Mouse (Mus musculus) WW6 (cell line): ENCODE data around the gene Serpina9.
A peak's percentile ranks its signal among the peaks of the same experiment; 100 is the strongest.

Experiments
- DNase-seq: peaks from one replicate; pipeline ENCODE4 v3.0.0-alpha.2; 2013; ENCODE audit warnings: low read depth, low spot score

Gene Serpina9

DNA sequence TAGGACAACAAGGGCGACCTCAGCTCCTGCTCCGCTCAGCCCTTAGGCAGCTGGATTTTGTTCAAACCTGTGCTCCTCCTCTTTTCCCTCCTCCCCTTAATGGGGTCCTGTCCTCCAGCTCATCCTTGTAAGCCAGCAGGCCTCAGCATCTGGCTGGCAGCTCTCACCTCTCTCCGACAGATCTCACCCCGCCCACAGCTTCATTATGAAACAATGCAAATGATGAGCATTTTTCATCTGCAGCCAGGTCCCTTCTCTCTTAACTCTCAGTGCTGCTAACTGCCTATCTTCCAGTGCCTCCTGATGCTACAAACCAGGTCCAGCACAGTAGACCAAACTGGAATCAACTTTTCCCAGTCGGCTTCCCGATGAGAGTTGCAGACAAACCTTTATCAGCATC lies at the start of gene Serpina9:
TSS of gene Serpina9 (minus strand) at position 136 of the 400 bp plus-strand sequence.
- DNase-seq = no peak

DNA sequence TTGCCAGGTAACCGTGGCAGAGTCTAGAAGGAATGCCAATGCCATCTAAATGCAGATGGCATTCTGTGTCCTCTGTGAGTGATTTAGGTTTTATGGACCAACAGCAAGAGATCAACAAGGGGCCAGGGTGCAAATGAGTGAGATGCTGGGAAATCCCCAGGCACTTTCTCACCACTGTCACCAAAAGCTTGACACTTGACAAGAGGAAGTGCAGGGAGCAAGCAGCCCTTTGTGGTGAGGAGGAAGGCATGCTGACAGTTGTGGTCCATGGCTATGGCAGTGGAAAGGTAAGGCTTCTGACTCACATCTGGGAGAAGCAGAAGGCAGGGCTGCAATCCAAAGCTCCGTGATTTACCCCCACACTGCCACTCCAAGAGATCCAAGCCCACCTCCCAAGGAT lies 48.3 kb upstream of the Serpina9 start:
- DNase-seq = no peak

DNA sequence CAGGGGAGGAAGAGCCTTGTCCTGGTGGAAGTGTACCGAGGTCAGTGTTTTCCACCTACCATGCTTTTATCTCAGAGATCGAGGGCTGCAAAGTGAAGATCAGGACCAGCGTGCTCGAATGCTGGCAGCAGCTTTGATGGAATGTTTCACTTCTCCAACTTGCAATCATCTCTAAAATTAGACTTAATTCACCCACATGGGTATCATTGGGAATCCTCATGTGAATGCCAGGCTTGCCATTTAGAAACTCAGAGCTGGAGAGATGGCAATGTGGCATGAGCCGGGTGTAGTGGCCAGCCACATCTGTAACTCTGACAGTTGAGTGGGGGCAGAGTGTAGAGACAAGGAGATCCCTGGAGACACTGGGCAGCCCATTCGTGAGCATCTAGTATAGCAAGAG lies 46.6 kb upstream of the Serpina9 start:
- no peak for DNase-seq

DNA sequence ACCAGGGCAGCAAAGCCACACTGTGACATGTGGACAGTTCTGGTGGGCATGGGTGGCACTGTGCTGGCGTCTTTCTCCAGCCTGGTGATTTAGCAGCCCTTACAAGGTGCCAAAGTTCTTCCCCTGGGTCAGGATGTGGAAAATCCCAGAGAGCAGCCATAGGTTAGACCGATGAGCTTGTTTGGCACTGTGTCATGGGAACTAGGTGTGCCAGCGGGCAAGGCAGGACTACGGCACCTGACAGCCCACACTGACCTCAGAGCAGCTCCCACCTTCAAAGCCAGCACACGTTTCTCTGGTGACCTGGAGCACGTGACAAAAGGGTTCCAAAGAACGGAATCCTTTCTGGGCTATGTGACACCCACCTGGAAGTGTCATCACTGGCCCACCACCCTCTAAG lies 44.0 kb upstream of the Serpina9 start:
- no peak for DNase-seq

DNA sequence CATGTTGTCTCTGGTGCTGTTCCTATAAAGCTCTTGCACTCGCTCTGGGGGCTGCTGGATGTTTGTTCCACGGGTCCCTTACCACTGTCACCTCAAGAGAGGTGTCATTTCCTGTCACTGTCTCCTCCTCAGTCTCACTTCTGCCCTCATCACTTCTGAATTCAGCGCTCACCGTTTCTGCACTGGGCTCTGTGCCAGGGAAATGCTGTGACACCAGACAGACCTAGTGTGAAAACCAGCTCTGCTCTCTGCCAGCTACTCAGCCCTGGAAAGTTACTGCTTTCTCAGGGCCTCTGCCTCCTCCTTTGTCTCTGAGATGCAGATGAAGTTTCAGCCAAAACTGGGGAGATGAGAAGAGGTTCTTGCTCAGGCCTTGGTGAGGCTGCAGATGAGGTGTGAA lies 43.5 kb upstream of the Serpina9 start:
- DNase-seq = no peak

DNA sequence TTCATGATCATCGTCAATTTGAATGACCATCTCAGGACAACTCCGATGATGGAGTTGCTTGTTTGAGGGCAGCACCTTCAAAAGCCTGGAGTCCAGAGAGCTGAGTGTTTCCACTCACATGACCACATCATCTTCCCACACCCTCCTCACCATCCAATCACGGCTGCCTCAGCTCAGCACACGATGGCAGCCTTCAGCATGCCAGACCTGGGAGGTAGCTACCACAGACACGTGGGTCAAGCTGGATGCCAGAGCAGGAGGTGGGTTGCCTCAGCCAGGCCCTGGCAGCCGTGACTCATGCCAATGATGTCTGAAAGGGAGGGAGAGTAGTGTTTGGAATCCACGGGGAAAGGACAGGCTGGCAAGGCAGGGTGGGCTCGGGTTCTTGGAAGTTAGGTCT lies 42.2 kb upstream of the Serpina9 start:
- DNase-seq = no peak

DNA sequence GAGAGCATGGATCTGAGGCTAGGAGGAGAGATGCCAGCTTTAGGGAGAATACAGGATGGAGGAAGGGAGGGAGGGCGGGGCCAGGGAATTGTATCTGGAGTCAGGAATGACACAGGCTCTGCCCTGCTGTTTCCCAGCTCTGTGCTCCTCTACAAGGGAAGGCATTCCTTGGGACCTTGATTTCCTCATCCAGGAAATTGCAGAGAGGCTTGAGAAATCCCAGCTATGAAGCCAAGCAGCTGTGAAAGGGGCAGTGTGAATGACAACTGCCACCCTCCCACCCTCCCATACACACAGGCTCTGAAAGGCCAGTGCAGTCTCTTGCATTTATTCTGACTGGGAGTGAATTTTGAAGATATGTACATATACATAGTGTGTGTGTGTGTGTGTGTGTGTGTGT lies 40.4 kb upstream of the Serpina9 start:
- DNase-seq = no peak

DNA sequence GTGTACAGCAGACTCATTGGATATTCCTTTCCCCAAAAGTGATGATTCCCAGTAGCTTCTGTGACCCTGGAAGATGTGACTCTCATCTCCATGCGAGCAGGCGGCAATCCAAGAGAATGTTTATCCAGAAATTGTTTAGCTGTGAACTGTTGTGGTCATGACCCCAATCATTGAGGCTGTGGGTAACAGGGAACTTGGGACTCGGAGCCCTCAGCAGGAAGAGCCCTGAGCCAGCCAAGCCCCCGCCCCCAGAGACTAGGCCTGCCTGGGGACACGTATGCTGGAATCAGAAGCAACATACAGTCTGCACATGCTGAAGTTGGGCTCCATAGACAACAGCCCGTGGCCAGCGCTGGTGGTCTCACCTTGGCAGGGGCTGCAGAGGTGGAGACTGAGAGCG lies 32.2 kb upstream of the Serpina9 start:
- DNase-seq = no peak

DNA sequence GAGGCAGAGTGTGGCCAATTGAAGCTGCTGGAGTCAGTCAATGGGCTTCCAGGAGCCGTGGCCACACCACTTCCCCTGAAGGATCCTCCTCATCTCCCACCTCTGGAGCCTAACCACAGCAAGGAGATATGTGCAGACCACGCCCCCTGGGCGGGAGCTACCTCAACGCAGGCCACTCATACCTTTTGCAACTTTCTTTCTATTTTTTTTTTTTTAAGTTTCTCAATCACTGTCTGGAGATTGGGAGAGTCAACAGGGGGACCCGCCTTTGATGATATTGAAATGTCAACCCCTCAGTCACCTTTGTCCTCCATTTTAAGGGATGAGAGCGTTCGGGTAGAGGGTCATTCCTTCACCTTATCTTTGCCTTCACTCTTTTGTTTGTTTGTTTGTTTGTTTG lies 30.8 kb upstream of the Serpina9 start, which contains the start of gene Serpina12:
TSS of gene Serpina12 (minus strand) at position 101 of the 400 bp plus-strand sequence.
- DNase-seq = no peak

DNA sequence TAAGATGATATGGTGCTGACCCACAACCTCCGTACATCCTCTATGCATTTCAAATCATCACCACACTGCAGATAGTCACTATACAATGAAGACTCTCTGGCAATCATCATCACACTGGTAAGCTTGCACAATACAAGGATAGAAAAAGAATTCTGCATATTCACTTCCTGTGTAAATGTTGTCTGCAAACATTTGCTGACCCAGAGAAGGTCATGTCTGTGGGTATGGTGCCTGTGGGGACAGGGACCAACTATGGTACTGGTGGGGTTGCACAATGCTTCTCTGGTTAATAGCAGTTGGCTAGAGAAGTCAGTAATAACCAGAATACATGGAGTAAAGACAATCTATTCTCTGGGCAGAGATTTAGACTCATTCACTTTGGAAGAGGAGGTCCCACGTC lies 29.2 kb upstream of the Serpina9 start:
- DNase-seq = no peak

DNA sequence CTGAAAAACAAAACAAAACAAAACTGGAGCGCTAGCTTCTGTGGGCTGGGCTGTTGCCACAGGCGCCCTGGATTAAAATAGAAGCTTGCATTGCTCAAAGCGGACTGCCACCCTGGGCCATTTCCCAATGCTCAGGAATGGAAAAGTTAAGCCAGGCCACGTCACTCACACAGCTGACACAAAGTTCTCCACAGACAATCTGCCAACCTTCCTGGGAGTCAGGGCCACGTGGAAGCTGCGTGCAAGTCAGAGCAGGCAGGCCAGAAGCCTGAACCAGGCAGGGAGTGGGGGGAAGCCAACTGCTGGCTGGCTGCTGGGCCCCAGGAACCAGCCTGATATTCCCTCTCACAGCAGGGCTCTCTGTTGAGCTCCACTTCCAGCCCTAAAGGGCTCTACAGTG lies 27.8 kb upstream of the Serpina9 start:
- no peak for DNase-seq

DNA sequence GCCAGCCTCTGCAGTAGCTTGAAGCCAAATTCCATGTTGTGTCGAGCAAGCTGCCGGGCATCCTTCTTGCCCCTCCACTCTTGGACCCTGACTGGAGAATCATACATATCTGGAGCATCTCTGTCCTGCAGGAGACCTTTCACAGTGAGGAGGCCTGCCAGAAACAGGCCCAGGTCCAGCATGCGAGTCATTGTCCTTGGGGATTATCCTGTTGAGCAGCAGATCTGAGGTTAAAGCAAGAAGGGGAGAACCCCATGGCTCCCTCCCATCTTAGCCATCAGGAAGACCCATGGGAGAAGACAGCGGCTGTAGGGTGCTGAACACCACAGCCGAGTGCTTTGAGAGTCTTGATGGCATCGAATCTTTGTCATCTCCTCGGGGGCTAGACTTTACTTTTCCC lies 24.6 kb upstream of the Serpina9 start:
- no peak for DNase-seq

DNA sequence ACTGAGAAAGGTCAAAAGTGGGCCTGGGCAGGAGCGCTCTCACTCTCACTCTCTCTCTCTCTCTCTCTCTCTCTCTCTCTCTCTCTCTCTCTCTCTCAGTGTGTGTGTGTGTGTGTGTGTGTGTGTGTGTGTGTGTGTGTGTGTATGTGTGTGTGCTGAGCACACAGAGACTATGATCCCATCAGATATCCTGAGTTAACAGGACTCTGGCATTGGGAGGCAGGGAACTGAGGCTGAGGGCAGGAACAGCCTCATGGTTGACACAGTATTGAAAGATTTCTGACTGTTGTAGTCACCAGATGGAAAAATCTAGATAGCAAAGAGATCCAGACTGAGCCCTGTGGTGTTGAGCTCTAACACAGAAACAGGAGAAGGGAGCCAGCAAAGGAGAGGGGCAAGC lies 20.2 kb upstream of the Serpina9 start:
- no peak for DNase-seq

DNA sequence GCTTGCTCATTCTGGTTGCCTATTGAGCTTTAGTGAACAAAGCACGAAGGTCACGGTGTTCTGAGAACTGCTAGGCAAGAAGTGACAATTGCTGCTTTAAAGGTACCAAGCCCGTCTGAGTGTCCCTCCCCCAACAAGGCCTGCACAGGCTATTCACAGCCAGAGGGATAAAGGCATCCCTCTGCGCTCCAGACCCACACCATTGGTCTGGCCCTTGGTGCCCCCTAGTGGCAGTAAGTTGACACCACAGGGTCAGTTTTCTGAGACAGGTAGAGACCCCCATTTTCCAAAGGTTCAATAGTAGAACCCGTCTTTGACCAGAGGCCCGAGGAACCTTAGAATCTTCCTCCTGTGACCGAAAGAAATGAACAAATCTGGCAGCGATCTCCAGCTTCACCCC lies 16.4 kb upstream of the Serpina9 start:
- peak; percentile 31 for DNase-seq

DNA sequence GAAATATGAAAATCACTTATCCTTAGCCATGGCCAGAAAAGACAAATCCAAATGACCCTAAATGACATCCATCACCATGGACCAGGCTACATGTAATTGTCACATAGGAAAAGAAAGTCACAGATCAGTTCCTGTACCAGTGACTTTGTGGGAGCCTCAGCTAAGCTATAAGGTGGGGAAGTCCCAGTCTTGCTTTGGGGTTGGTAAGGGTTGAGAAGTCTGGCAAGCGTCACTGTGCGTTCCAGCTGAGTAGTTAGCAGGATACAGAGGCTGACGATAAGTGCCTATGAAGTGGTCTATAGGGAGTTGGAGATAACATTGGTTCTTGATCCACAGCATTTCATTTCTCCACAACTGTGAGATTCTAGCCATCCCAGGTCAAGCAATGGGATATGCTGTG lies 1.7 kb upstream of the Serpina9 start:
- DNase-seq = no peak

DNA sequence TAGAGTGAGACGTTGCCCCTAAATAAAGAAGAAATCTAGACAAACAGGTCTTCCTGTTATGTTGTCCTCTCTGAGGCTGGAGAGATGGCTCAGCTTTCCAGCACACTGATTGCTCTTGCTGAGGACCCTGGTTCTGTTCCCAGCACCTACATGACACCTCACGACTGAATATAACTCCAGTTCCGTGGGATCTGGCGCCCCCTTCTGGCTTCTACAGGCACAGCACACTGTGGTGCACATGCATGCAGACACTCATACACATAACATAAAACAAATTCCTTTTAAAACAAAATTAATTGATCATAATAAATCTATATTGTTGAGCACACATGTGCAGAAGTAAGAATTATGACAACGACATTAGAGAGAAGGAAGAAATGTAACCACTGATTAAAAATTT lies 8.9 kb downstream of the Serpina9 start:
- no peak for DNase-seq

DNA sequence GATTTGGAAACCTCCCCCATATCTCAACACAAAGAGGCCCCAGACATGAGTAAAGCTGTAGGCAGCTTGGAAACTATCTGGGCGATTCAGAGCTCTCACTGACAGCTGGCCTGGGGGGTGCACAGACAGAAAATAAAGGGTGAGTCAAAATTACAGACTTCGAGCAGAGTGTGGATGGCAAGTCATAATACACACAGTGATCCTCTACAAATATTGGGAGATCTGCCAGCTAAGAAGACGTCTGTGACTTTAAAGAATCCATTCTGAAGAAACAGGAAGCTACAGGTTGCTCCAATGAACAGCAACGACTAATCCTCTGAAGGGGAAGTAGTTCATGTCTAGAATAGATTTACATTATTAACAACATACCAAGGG lies 10.3 kb downstream of the Serpina9 start:
- DNase-seq = no peak

DNA sequence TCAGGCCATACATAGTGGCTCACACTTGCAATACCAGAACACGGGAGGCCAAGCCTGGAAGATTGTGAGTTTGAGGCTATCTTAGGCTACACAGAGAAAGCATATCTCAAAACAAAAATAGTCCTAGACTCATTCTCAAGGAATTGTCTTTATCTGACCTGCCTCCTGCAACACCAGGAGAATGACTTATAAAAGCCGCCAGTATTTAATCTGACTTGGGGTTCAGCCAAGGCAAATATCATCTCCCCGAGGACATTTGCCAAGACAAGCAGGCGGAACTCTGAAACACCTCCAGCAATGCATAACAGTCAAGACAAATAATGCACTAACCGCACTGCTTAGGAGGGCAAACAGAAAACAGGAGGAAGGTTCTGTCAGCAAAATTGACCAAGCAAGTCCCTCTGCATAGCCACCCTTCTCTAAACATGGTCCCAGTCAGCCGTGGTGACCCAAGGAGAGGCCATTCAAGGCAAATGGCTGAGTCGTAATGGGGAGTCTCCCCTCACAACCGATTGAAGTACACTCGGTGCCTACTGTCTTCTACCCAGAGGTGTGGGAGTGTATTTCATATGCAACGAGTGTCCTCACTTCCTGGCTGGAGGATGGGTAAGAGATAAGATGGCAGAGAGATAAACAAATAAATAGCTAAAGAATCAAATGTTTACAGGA lies 10.9 kb downstream of the Serpina9 start:
- no peak for DNase-seq

DNA sequence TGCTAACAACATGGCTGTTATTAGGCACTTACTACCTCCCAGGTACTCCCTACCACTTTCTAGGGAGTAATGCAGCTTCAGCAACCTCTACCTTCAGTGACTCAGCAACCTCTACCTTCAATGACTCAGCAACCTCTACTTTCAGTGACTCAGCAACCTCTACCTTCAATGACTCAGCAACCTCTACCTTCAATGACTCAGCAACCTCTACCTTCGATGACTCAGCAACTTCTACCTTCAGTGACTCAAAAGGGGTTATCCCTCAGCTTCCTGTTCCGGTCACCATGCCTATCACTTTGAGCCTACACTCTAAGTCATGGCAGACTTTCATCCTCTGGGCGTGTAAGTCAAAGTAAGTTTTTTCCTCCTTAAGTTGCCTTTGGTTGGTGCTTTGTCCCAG lies 13.0 kb downstream of the Serpina9 start:
- no peak for DNase-seq

DNA sequence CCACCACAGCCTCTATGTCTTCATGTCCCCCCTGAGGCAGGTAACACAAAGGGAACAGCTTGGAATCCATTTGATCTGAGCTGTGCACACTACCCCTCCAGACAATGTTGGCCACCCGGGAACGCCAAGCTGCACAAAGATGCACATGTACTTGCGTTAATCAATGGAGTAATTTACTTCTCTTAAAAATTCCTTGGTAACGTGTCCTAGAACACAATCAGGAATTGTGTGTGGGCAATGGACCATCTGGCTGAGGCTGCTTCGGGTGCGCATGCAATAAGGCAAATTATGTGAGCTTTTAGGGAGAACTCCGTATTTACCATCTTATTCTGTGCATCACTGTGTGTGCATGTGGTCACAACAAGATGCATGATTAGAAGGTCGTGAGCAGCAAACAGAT lies 13.9 kb downstream of the Serpina9 start:
- no peak for DNase-seq

DNA sequence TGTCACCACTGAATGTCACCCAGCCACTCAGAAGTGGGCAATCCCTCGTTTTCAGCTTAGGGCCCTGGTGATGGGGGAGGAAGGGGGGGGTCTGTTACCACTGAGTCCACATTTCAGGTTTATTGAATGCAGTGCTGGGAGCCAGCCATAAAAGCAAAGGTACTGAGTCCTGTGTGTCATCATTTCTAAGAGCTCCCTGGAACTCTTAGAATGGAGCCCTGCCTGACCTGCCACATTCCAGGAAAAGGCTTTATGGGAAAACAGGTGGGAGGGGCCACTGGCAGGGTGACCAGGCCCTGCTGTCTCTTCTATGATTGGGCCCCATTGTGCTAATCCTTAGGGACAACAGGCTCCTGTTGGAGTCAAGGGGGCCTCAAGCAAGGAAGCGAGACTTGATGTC lies 17.0 kb downstream of the Serpina9 start:
- DNase-seq = no peak

DNA sequence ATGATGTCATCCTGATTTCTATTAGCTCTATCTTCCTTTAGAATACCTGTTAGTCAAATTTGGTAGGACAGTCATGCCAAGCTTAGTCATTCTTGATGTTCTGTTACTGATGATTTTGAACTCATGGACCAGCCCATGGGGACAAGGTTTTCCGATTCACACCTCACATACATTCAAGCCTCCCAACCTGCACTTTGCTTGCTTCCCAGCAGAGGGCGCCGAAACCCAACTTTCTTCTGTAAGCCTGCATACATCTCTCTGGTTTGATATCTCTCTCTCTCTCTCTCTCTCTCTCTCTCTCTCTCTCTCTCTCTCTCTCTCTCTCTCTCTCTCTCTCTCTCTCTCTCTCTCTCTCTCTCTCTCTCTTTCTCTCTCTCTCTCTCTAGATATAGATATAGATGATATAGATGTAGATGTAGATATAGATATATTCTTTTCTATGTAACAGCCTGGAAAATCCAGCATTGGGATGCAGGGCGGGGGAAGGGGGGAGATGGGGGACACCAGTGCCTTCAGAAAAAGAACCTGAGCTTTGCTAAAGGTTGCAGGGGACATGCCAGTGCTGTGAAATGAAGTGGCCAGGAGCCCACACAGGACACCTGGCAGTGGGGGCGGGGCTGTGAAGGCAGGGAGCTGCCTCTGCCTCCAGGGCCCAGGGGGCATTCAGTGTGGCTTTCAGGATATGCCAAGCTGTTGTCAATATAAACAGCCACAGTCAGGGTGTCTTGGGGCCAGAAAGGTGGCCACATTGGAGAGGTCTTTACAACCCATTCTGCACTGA lies 18.1 kb downstream of the Serpina9 start:
- peak; percentile 7 for DNase-seq

DNA sequence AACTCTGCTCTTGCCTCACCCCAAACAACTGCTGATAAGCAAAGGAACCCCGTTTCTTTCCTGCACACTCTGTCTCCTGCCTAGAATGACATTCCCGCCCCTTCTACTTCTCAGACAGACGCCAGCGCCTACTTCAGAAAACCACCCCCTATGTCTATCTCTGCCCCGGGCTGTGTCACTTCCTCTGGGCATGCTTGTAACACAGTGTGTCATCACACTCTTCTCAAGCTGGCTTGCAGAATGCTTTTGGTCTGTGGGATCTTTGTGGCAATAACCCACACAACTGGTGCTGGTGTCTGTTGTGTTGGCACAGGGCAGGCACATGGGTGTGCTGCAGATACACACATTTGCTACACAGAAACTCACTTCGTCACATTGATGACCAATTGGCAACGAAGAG lies 20.6 kb downstream of the Serpina9 start:
- DNase-seq = no peak
